Mouse (Mus musculus) embryonic facial prominence, embryonic 12.5 days (tissue): Measurements from ENCODE around the gene Nhp2. TPM values are rescaled to one million over a fixed set of nuclear protein-coding genes. Genes with fewer than 3 reads are reported as not detected.
"Not testable (repeated sequence)": the region's sequence is repeated elsewhere in the genome, so short reads cannot be mapped to it uniquely, and the experiment has no call there.

Experiments used
- ATAC-seq: fragments of 200-750 bp; cut with Nextera tagmentation; 2 replicates; pipeline ENCODE4 v1.8.0; 2017; ENCODE audit not compliant: insufficient number of reproducible peaks, insufficient read depth, low FRiP score, low TSS enrichment
- H3K27ac ChIP-seq: fragments of 300-500 bp; sonication (generic); 2 replicates; pipeline ENCODE4 v1.5.1; 2016; ENCODE audit warnings: mild to moderate bottlenecking
- H3K27me3 ChIP-seq: fragments of 300-500 bp; sonication (generic); 2 replicates; pipeline ENCODE4 v1.6.1; 2016; ENCODE audit warnings: mild to moderate bottlenecking, moderate library complexity
- H3K36me3 ChIP-seq: fragments of 300-500 bp; sonication (generic); 2 replicates; pipeline ENCODE4 v1.6.1; 2016; ENCODE audit warnings: mild to moderate bottlenecking
- H3K4me1 ChIP-seq: fragments of 300-500 bp; sonication (generic); 2 replicates; pipeline ENCODE4 v1.6.1; 2016
- H3K4me2 ChIP-seq: fragments of 300-500 bp; sonication (generic); replicated peaks from 2 replicates; pipeline ENCODE4 v1.6.1; 2016; ENCODE audit warnings: mild to moderate bottlenecking, moderate library complexity
- H3K4me3 ChIP-seq: fragments of 300-500 bp; sonication (generic); 2 replicates; pipeline ENCODE4 v1.5.1; 2016; ENCODE audit warnings: mild to moderate bottlenecking
- H3K9ac ChIP-seq: fragments of 300-500 bp; sonication (generic); 2 replicates; pipeline ENCODE4 v1.6.1; 2016; ENCODE audit warnings: mild to moderate bottlenecking, moderate library complexity
- H3K9me3 ChIP-seq: fragments of 300-500 bp; sonication (generic); 2 replicates; pipeline ENCODE4 v1.6.1; 2016; ENCODE audit warnings: mild to moderate bottlenecking, moderate library complexity
- WGBS: fragments of 180-500 bp; shearing (Covaris S2); methylation state at CpG from one replicate; pipeline ENCODE4 v1.1.7; 2016; 5-methylcytosine and 5-hydroxymethylcytosine counted together
- polyA plus RNA-seq: library from polyadenylated mRNA; unstranded; fragments of >200 nt; fragmentation: Nextera tagmentation; extraction: Ambion mirVana; gene quantifications from 2 replicates; pipeline ENCODE4 v1.2.1, GENCODE M21; 2016

Nhp2 gene
- polyA plus RNA-seq, 1 experiment from 2014 or later = 141 TPM

GRCm38 (mm10) chr11:51607096-51607738 lies 12.3 kb upstream of the Nhp2 start:
- WGBS = 7% methylated on average over 15 of the region's 15 CpGs
- peak; percentile 47; the same call in 1 of the 2 replicates for ATAC-seq
- Histone ChIP-seq H3K4me3 (peak overlapping the region; percentile 99), H3K27me3 (no peaks in the 10 kb centered on the region; the same call in 1 of the 2 replicates), H3K9ac (peak overlapping the region; percentile 100), H3K27ac (peak overlapping the region; percentile 86), H3K9me3 (no peaks in the 10 kb centered on the region), H3K4me1 (peaks cover 27% of the 10 kb centered on the region), H3K4me2 (peak overlapping the region; percentile 60), H3K36me3 (peaks cover 30% of the 10 kb centered on the region)

- Histone ChIP-seq H3K36me3 (peaks cover 8% of the 10 kb centered on the region), H3K4me1 (peaks cover 10% of the 10 kb centered on the region), H3K27ac (no peak overlapping the region), H3K4me2 (no peak overlapping the region), H3K27me3 (no peaks in the 10 kb centered on the region; the same call in 1 of the 2 replicates), H3K9ac (no peak overlapping the region), H3K9me3 (no peaks in the 10 kb centered on the region), H3K4me3 (no peak overlapping the region)
- no peak for ATAC-seq
- WGBS = 80% methylated on average over 3 of the region's 3 CpGs
Observed at GRCm38 (mm10) chr11:51609266-51609909, 10.1 kb upstream of the Nhp2 start.

DNA sequence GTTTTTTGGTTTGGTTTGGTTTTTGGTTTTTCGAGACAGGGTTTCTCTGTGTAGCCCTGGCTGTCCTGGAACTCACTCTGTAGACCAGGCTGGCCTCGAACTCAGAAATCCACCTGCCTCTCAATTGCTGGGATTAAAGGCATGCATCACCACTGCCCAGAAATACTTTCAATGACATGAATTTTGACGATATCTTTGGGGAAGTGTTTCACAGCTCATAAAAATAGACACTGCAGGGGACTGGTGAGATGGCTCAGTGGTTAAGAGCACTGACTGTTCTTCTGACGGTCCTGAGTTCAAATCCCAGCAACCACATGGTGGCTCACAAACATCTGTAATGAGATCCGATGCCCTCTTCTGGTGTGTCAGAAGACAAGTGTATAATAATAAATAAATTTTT lies 9.6 kb upstream of the Nhp2 start:
- not testable (repeated sequence) for H3K4me2 ChIP-seq, H3K36me3 ChIP-seq, H3K4me3 ChIP-seq, H3K27me3 ChIP-seq, H3K9ac ChIP-seq, ATAC-seq, H3K9me3 ChIP-seq, H3K27ac ChIP-seq
- WGBS = 84% methylated on average over 5 of the region's 5 CpGs
- peaks cover 10% of the 10 kb centered on the region; the same call in 1 of the 2 replicates for H3K4me1 ChIP-seq

DNA sequence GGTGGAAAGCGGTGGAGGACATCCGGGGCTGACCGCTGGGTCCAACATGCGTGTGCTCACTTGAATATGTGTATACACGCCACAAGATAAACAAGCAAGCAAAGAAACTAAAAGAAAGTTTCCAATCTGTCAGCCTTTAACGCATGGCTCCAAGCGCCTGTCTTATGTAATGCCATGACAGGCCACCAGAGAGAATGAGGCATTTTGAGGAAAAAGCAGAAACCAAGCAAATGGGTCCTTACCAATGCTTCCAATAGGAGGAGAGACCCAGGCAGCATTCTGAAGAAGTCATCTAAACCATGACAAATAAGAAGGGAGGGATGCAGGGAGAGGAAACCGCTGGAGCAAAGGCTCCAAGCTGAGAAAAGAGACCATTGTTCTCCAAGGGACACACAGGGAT lies 5.3 kb upstream of the Nhp2 start:
- Histone ChIP-seq H3K27ac (peak overlapping the region; percentile 71; the same call in 1 of the 2 replicates), H3K4me1 (peaks cover 11% of the 10 kb centered on the region; the same call in 1 of the 2 replicates), H3K36me3 (no peaks in the 10 kb centered on the region), H3K9me3 (no peaks in the 10 kb centered on the region), H3K27me3 (no peaks in the 10 kb centered on the region), H3K4me2 (no peak overlapping the region), H3K4me3 (no peak overlapping the region), H3K9ac (no peak overlapping the region)
- WGBS = 74% methylated on average over 8 of the region's 8 CpGs
- no peak for ATAC-seq

GRCm38 (mm10) chr11:51615129-51615528 lies 4.4 kb upstream of the Nhp2 start:
- Histone ChIP-seq H3K27me3 (no peaks in the 10 kb centered on the region), H3K9me3 (no peaks in the 10 kb centered on the region), H3K27ac (peak overlapping the region; percentile 71), H3K4me2 (peak overlapping the region; percentile 62), H3K36me3 (no peaks in the 10 kb centered on the region), H3K4me1 (peaks cover 11% of the 10 kb centered on the region), H3K9ac (peak overlapping the region; percentile 41), H3K4me3 (peak overlapping the region; percentile 35)
- no peak for ATAC-seq
- 42% methylated on average over 7 of the region's 7 CpGs for WGBS

GRCm38 (mm10) chr11:51615601-51616000 lies 3.9 kb upstream of the Nhp2 start:
- H3K4me3 ChIP-seq = peak overlapping the region; percentile 35
- WGBS = 4% methylated on average over 14 of the region's 14 CpGs
- peak; percentile 53; the same call in 1 of the 2 replicates for ATAC-seq
- H3K36me3 ChIP-seq = no peaks in the 10 kb centered on the region
- H3K27me3 ChIP-seq = no peaks in the 10 kb centered on the region
- H3K4me1 ChIP-seq = peaks cover 16% of the 10 kb centered on the region
- H3K27ac ChIP-seq = peak overlapping the region; percentile 71
- peak overlapping the region; percentile 62 for H3K4me2 ChIP-seq
- H3K9me3 ChIP-seq = no peaks in the 10 kb centered on the region
- H3K9ac ChIP-seq = peak overlapping the region; percentile 41

DNA sequence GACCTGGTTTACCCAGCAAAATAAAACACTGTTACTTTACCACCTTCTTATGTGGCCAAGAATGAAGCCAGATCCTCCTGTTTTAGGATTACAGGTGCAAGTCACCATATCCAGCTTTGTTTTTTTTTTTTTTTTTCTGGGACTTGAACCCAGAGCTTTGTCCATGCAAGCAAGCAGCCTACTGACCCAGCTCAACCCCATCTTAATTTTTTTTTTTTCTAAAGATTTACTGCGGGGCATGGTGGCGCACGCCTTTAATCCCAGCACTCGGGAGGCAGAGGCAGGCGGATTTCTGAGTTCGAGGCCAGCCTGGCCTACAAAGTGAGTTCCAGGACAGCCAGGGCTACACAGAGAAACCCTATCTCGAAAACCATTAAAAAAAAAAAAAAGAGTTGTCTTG lies 3.4 kb upstream of the Nhp2 start:
- peaks cover 20% of the 10 kb centered on the region for H3K4me1 ChIP-seq
- peak overlapping the region; percentile 71; the same call in 1 of the 2 replicates for H3K27ac ChIP-seq
- H3K9ac ChIP-seq = peak overlapping the region; percentile 41; the same call in 1 of the 2 replicates
- H3K27me3 ChIP-seq, H3K36me3 ChIP-seq, ATAC-seq, H3K9me3 ChIP-seq: not testable (repeated sequence)
- H3K4me3 ChIP-seq = peak overlapping the region; percentile 35; the same call in 1 of the 2 replicates
- peak overlapping the region; percentile 62 for H3K4me2 ChIP-seq
- 86% methylated on average over 7 of the region's 7 CpGs for WGBS

DNA sequence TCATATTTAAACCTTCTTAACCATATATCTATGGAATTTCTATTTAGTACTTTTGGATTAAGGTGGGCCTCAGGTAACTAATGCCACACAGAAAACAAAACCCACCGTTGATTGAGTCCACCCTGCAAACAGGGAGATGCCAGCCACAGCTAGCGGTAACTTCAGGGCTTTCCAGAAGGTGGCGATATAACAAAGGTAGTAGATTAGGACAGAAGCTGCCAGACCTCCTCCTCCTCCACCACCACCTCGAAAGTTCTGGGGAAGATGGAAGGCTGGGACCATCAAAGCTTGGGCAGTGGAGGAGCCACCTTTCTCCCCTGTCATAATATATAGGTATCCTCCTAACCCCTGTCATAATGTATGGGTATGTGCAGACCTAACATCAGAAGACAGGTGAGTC lies 1.8 kb upstream of the Nhp2 start:
- 5% methylated on average over 4 of the region's 4 CpGs for WGBS
- no peak for ATAC-seq

GRCm38 (mm10) chr11:51618894-51619408 lies 584 bp upstream of the Nhp2 start:
- no peak overlapping the region for H3K27ac ChIP-seq
- H3K9me3 ChIP-seq = no peaks in the 10 kb centered on the region
- peak; percentile 53 for ATAC-seq
- no peak overlapping the region for H3K9ac ChIP-seq
- 46% methylated on average over 8 of the region's 8 CpGs for WGBS
- peaks cover 20% of the 10 kb centered on the region for H3K4me1 ChIP-seq
- peaks cover 27% of the 10 kb centered on the region for H3K36me3 ChIP-seq
- peak overlapping the region; percentile 82 for H3K4me2 ChIP-seq
- H3K4me3 ChIP-seq = peak overlapping the region; percentile 84
- no peaks in the 10 kb centered on the region for H3K27me3 ChIP-seq

More for the DNA sequence above, 1.8 kb upstream of the Nhp2 start:
- H3K36me3 ChIP-seq = peaks cover 14% of the 10 kb centered on the region
- H3K4me1 ChIP-seq = peaks cover 20% of the 10 kb centered on the region
- H3K4me3 ChIP-seq = no peak overlapping the region
- H3K9me3 ChIP-seq = no peaks in the 10 kb centered on the region
- H3K27ac ChIP-seq = no peak overlapping the region
- no peak overlapping the region for H3K4me2 ChIP-seq
- no peak overlapping the region for H3K9ac ChIP-seq
- H3K27me3 ChIP-seq = no peaks in the 10 kb centered on the region

DNA sequence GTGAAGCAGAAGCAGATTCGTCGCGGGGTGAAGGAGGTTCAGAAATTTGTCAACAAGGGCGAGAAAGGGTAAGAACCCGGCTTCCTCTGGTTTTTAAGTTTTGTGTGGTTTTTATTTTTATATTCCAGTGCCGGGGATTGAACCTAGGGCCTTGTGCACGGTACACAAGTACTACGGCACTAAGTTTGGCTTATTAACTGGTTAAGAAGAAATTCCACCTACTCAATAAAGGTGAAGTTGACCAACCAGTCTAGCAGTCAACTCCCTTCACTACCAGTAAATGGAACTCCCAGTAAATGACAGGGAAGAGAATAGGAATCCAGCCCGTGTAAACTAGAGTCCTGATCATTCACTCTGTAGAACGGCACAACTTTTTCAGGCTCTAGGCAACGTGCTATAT lies 549 bp downstream of the Nhp2 start:
- Histone ChIP-seq H3K27ac (peak overlapping the region; percentile 30; the same call in 1 of the 2 replicates), H3K36me3 (peaks cover 38% of the 10 kb centered on the region), H3K4me3 (peak overlapping the region; percentile 84), H3K27me3 (no peaks in the 10 kb centered on the region), H3K9me3 (no peaks in the 10 kb centered on the region), H3K4me2 (peak overlapping the region; percentile 82), H3K9ac (peak overlapping the region; percentile 73), H3K4me1 (peaks cover 12% of the 10 kb centered on the region)
- WGBS = 2% methylated on average over 11 of the region's 11 CpGs
- no peak for ATAC-seq

DNA sequence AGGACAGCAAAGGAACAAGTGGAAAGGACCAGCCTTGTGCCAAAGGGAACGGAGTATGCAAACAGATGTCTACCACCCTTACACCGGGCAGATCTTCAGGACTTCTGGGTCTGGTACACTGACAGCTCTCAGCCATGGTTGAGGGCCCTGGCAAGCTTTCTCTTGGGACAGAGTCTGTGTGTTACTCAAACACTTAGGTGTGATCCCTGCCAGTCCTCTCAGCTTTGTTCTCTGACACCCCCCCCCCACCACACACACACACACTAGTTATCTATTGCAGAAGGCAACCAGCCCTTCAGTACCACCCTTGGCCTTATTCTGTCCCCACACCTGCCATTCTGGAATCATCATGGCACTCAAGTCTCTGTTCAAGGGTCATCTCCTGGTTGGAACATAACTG lies 2.2 kb downstream of the Nhp2 start:
- peaks cover 9% of the 10 kb centered on the region for H3K4me1 ChIP-seq
- peaks cover 52% of the 10 kb centered on the region for H3K36me3 ChIP-seq

More for the DNA sequence above, 2.2 kb downstream of the Nhp2 start:
- no peak overlapping the region for H3K4me3 ChIP-seq
- ATAC-seq = no peak
- 83% methylated on average over 2 of the region's 2 CpGs for WGBS
- H3K9ac ChIP-seq = no peak overlapping the region
- no peaks in the 10 kb centered on the region for H3K27me3 ChIP-seq
- H3K27ac ChIP-seq = no peak overlapping the region
- H3K4me2 ChIP-seq = no peak overlapping the region
- H3K9me3 ChIP-seq = no peaks in the 10 kb centered on the region
